Comparison of ENCODE assay signal across 29 mouse cellular contexts in genomic region chr11:98978526-98979148, GRCm38 (mm10). TPM values are rescaled to one million over a fixed set of nuclear protein-coding genes. Genes with fewer than 3 reads are reported as not detected.
A peak's percentile ranks its signal among the peaks of the same experiment; 100 is the strongest.
DNase-seq lines count a peak whose midpoint lies in the region; ATAC-seq lines count a peak whose summit lies in the region.
"Had no signal": no experiment of that assay in that cellular context is flagged by ENCODE, and none has a peak within 500 bp of the region (broad histone marks: within the 10 kb centered on the region; RNA-seq: fewer than 3 reads in every experiment).

No protein-coding gene starts in this region.

- WGBS in hindbrain, embryonic 10.5 days: 70% methylated on average over 15 of the region's 15 CpGs
- WGBS in hindbrain, embryonic 16.5 days: 54% methylated on average over 15 of the region's 15 CpGs
- 44% methylated on average over 15 of the region's 15 CpGs for WGBS in lung, embryonic 16.5 days
- WGBS in limb, embryonic 10.5 days: 42% methylated on average over 15 of the region's 15 CpGs

- 0 out of 2 replicates have a peak overlapping the region, but pooled peaks have one; percentile 35 for H3K27ac ChIP-seq in hindbrain, embryonic 10.5 days
- no peak overlapping the region for H3K27ac ChIP-seq in hindbrain, embryonic 16.5 days (ENCODE audit: low read depth, low read length)
- no peak overlapping the region for H3K27ac ChIP-seq in lung, embryonic 16.5 days (ENCODE audit: low read length)
- no peak overlapping the region for H3K27ac ChIP-seq in limb, embryonic 10.5 days
- H3K27ac ChIP-seq: gastrocnemius, adult 2 months; heart, embryonic 13.5 days; limb, embryonic 12.5 days; liver, embryonic 12.5 days; midbrain, embryonic 15.5 days had no signal

- H3K4me2 ChIP-seq in hindbrain, embryonic 16.5 days (ENCODE audit: low read length): no peak overlapping the region
- no peak overlapping the region for H3K4me2 ChIP-seq in lung, embryonic 16.5 days (ENCODE audit: low read depth, low read length)
- H3K4me2 ChIP-seq: heart, embryonic 13.5 days; limb, embryonic 12.5 days; liver, embryonic 12.5 days; midbrain, embryonic 15.5 days had no signal

- H3K27me3 ChIP-seq in hindbrain, embryonic 10.5 days (ENCODE audit: insufficient read depth, poor library complexity, severe bottlenecking): peaks cover 38% of the 10 kb centered on the region
- H3K27me3 ChIP-seq in hindbrain, embryonic 16.5 days (replicated peaks; ENCODE audit: control insufficient read depth, insufficient read depth, low read length): no peaks in the 10 kb centered on the region
- peaks cover 3% of the 10 kb centered on the region; the same call in 1 of the 2 replicates for H3K27me3 ChIP-seq in lung, embryonic 16.5 days (ENCODE audit: control insufficient read depth, insufficient read depth, low read depth, low read length)
- H3K27me3 ChIP-seq in limb, embryonic 10.5 days (ENCODE audit: low read depth, poor library complexity, severe bottlenecking): peaks cover 35% of the 10 kb centered on the region
- H3K27me3 ChIP-seq: midbrain, embryonic 15.5 days had no signal

- ATAC-seq in hindbrain, embryonic 16.5 days: no peak
- ATAC-seq in lung, embryonic 16.5 days (ENCODE audit: low read depth): peak; percentile 58
- ATAC-seq: activated CD4-positive, CD25-positive, alpha-beta regulatory T cell, adult 4 months; forebrain, embryonic 16.5 days; intestine, embryonic 16.5 days; liver, embryonic 12.5 days; liver, postnatal 0 days; midbrain, embryonic 15.5 days had no signal

- H3K36me3 ChIP-seq in hindbrain, embryonic 10.5 days: peaks cover 16% of the 10 kb centered on the region
- 0 out of 2 replicates have a peak, but pooled peaks cover under 1% of the 10 kb centered on the region for H3K36me3 ChIP-seq in hindbrain, embryonic 16.5 days (ENCODE audit: control insufficient read depth, insufficient read depth, low read length)
- peaks cover 8% of the 10 kb centered on the region for H3K36me3 ChIP-seq in lung, embryonic 16.5 days (ENCODE audit: control insufficient read depth, insufficient read depth, low read length)
- H3K36me3 ChIP-seq in limb, embryonic 10.5 days: peaks cover 18% of the 10 kb centered on the region
- H3K36me3 ChIP-seq: midbrain, embryonic 15.5 days had no signal

- H3K9ac ChIP-seq in hindbrain, embryonic 16.5 days (ENCODE audit: low read depth, low read length): no peak overlapping the region
- H3K9ac ChIP-seq in lung, embryonic 16.5 days (ENCODE audit: low read length): no peak overlapping the region
- H3K9ac ChIP-seq: heart, embryonic 13.5 days; limb, embryonic 12.5 days; liver, embryonic 12.5 days; liver, postnatal 0 days; midbrain, embryonic 15.5 days had no signal

- peaks cover 46% of the 10 kb centered on the region for H3K4me1 ChIP-seq in hindbrain, embryonic 10.5 days (replicated peaks)
- peaks cover 3% of the 10 kb centered on the region; the same call in 1 of the 2 replicates for H3K4me1 ChIP-seq in hindbrain, embryonic 16.5 days (ENCODE audit: control insufficient read depth, insufficient read depth, low read depth, low read length)
- H3K4me1 ChIP-seq in lung, embryonic 16.5 days (replicated peaks; ENCODE audit: control insufficient read depth, insufficient read depth, low read length): peaks cover 8% of the 10 kb centered on the region; the same call in 1 of the 2 replicates
- peaks cover 34% of the 10 kb centered on the region for H3K4me1 ChIP-seq in limb, embryonic 10.5 days

- DNase-seq in hindbrain, embryonic 10.5 days (ENCODE audit: low spot score): no peak
- DNase-seq in lung, postnatal 25 days (ENCODE audit: low spot score): no peak
- DNase-seq in ZHBTc4 (ENCODE audit: low read depth, low spot score): peak; percentile 70
- peak; percentile 33 for DNase-seq in limb, embryonic 10.5 days (ENCODE audit: low spot score)
- DNase-seq in right cerebral cortex, postnatal 4 days: no peak
- DNase-seq: adrenal gland, adult 2 months; adrenal gland, postnatal 36 days; B cell, adult 2 months; embryo, embryonic 11 days; gastrocnemius, adult 2 months; gastrocnemius, postnatal 36 days; heart, postnatal 10 days; kidney, postnatal 25 days; liver, postnatal 0 days; right cerebral cortex, postnatal 25 days; spleen, adult 18-20 months; thymus, adult 2 months; thymus, postnatal 36 days had no signal

- no peak overlapping the region for H3K4me3 ChIP-seq in hindbrain, embryonic 10.5 days
- H3K4me3 ChIP-seq in hindbrain, embryonic 16.5 days (ENCODE audit: low read length): no peak overlapping the region
- no peak overlapping the region for H3K4me3 ChIP-seq in lung, embryonic 16.5 days (ENCODE audit: low read length)
- no peak overlapping the region for H3K4me3 ChIP-seq in limb, embryonic 10.5 days
- H3K4me3 ChIP-seq: erythroblast, embryonic 14.5 days; gastrocnemius, adult 2 months; heart, embryonic 13.5 days; limb, embryonic 12.5 days; liver, embryonic 12.5 days; midbrain, embryonic 15.5 days had no signal

- no peaks in the 10 kb centered on the region for H3K9me3 ChIP-seq in hindbrain, embryonic 10.5 days
- H3K9me3 ChIP-seq in hindbrain, embryonic 16.5 days (ENCODE audit: control insufficient read depth, low read length): no peaks in the 10 kb centered on the region
- H3K9me3 ChIP-seq in lung, embryonic 16.5 days (ENCODE audit: control insufficient read depth, low read length): no peaks in the 10 kb centered on the region
- H3K9me3 ChIP-seq in limb, embryonic 10.5 days (replicated peaks): no peaks in the 10 kb centered on the region
- H3K9me3 ChIP-seq: heart, embryonic 13.5 days; limb, embryonic 12.5 days; liver, embryonic 12.5 days; midbrain, embryonic 15.5 days had no signal

RNA-seq across cellular contexts. Expression of gene Gjd3, which starts 4.2 kb away (rescaled TPM):
- 0.44 TPM in 1 of 2 replicates, not detected in the other for polyA plus RNA-seq in hindbrain, embryonic 10.5 days (2016; fragmentation: Nextera tagmentation; extraction: Ambion mirVana)
- polyA plus RNA-seq in hindbrain, embryonic 16.5 days (2015; fragmentation: Nextera tagmentation; extraction: Ambion mirVana): 2.0 and 3.0 TPM in 2 replicates
- polyA plus RNA-seq in lung, embryonic 16.5 days (2015; fragmentation: Nextera tagmentation; extraction: Ambion mirVana): 0.31 TPM in 1 of 2 replicates, not detected in the other
- polyA plus RNA-seq in limb, embryonic 10.5 days (2016; fragmentation: Nextera tagmentation; extraction: Ambion mirVana): 0.24 and 0.29 TPM in 2 replicates
- polyA plus RNA-seq: erythroblast, embryonic 14.5 days; intestine, embryonic 16.5 days; kidney, embryonic 14.5 days; liver, embryonic 12.5 days; liver, postnatal 0 days had no signal

RNA-seq across cellular contexts. Expression of gene Top2a, which starts 45.4 kb away (rescaled TPM):
- 225 and 320 TPM in 2 replicates for polyA plus RNA-seq in hindbrain, embryonic 10.5 days (2016; fragmentation: Nextera tagmentation; extraction: Ambion mirVana)
- 33.1 and 44.9 TPM in 2 replicates for polyA plus RNA-seq in hindbrain, embryonic 16.5 days (2015; fragmentation: Nextera tagmentation; extraction: Ambion mirVana)
- 257 and 270 TPM in 2 replicates for polyA plus RNA-seq in lung, embryonic 16.5 days (2015; fragmentation: Nextera tagmentation; extraction: Ambion mirVana)
- polyA plus RNA-seq in limb, embryonic 10.5 days (2016; fragmentation: Nextera tagmentation; extraction: Ambion mirVana): 291 and 354 TPM in 2 replicates

RNA-seq across cellular contexts. Expression of gene Rara, which starts 51.0 kb away (rescaled TPM):
- 28.4 and 53.7 TPM in 2 replicates for polyA plus RNA-seq in hindbrain, embryonic 10.5 days (2016; fragmentation: Nextera tagmentation; extraction: Ambion mirVana)
- polyA plus RNA-seq in hindbrain, embryonic 16.5 days (2015; fragmentation: Nextera tagmentation; extraction: Ambion mirVana): 12.1 and 16.7 TPM in 2 replicates
- polyA plus RNA-seq in lung, embryonic 16.5 days (2015; fragmentation: Nextera tagmentation; extraction: Ambion mirVana): 35.4 and 37.2 TPM in 2 replicates
- 38.4 and 43.7 TPM in 2 replicates for polyA plus RNA-seq in limb, embryonic 10.5 days (2016; fragmentation: Nextera tagmentation; extraction: Ambion mirVana)

Comparison
In these comparisons a context has a peak if more than half of its experiments do, and no peak if none do; other contexts are left out.
1. DNase-seq: peak in ZHBTc4 (single experiment) and limb, embryonic 10.5 days (single experiment); none in hindbrain, embryonic 10.5 days (single experiment), lung, postnatal 25 days (single experiment) and right cerebral cortex, postnatal 4 days (single experiment).